Mouse (Mus musculus) spleen, adult 18-20 months (tissue): ENCODE results near the gene Maea.
"Not testable (repeated sequence)": the region's sequence is repeated elsewhere in the genome, so short reads cannot be mapped to it uniquely, and the experiment has no call there.

Experiments
- DNase-seq, 2 experiments: peaks; one replicate each; pipeline ENCODE4 v3.0.0; 2022; ENCODE audit warnings: mixed read lengths in 2 of 2

Maea gene

DNA sequence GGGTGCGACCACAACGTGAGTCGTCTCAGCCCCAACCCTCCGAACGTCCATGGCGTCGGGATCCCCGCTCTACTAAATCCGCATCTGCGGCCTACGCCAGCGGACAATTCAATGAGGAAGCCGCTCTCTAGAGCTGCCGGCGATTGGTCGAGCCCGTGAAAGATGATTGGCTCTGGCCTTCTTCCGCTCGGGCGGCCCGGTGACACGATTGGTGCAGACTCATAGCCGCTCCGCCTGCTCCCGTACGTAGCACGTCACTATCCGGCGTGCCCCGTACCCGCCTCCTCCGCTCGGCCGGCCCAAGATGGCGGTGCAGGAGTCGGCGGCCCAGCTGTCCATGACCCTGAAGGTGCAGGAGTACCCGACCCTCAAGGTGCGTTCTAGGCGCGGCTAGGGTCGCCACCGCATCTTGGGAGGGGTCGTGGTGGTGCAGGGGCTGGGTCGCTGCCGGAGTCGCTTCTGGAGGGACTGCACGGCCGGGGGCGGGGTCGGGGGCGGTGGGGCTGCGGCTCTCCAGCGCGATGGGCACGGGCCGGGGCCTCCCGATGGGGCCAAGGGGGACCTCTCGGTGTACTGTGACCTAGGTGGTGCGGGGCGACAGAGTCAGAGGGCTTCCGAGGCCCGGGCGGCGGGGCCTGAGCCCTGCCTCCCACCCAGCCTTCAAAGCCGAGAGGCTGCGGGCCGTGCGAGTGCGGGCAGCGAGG lies at the start of gene Maea:
Gene Maea (plus strand): TSS at position 237 of the 704 bp plus-strand sequence.
- peak; percentile 87 to 92 for DNase-seq

DNA sequence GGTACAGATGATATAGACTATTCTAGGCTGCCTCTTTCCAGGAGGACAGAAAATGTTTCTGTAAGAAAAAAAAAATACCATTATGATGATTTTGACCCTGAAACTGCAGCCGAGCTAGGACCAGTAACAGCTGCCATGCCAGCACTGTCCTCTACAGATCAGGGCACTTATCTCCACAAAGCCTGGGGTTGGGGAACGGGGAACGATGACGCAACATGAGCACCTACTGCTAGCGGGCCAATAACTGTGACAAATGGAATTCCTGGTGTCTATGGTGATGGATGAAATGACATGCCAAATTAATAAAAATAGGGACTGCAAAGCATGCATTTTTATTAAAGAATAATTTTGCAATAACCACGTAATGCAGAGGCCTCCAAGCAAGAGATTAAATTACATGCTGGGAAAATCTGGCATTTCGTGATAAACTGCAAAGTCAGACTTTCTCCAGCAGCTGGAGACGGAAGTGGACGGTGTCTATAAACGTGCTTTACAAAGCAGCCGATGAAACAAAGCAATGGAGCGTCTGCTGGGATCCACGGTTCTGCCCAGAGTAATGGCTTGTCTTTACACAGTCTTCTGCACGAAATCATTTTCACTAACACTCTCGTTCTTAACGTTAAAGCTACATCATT lies 41.4 kb upstream of the Maea start:
- no peak for DNase-seq

DNA sequence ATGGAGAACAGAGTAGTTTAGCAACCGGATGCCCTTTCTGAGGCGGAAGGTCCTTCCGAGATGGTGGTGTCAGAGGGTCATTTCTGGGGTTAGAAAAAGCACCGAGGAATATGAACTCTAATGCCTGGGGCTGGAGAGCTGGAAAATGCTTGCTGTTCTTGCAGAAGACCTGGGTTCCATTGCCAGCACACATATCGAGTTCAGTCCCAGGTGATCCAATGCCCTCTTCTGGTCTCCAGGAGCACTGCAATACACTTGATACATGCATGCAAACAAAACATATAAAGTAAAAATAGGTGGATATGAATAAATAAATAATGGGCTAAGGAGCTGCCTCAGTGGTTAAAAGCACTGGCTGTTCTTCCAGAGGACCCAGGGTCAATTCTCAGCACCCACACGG lies 38.1 kb upstream of the Maea start:
- peak in 1 of 2 experiments; percentile 30 for DNase-seq

DNA sequence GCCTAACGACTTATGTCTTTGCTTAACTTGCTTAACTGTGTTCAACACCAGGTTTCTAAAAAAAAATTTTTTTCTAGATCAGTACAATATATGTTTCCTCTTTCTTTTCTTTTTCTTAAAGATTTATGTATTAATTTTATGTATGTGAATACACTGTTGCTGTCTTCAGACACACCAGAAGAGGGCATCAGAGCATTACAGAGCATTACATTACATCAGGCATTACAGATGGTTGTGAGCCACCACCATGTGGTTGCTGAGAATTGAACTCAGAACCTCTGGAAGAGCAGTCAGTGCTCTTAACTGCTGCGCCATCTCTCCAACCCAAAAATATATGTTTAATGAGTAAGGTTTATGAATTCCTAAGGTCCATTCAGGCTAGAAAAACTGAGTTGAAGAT lies 33.5 kb upstream of the Maea start:
- DNase-seq = no peak

DNA sequence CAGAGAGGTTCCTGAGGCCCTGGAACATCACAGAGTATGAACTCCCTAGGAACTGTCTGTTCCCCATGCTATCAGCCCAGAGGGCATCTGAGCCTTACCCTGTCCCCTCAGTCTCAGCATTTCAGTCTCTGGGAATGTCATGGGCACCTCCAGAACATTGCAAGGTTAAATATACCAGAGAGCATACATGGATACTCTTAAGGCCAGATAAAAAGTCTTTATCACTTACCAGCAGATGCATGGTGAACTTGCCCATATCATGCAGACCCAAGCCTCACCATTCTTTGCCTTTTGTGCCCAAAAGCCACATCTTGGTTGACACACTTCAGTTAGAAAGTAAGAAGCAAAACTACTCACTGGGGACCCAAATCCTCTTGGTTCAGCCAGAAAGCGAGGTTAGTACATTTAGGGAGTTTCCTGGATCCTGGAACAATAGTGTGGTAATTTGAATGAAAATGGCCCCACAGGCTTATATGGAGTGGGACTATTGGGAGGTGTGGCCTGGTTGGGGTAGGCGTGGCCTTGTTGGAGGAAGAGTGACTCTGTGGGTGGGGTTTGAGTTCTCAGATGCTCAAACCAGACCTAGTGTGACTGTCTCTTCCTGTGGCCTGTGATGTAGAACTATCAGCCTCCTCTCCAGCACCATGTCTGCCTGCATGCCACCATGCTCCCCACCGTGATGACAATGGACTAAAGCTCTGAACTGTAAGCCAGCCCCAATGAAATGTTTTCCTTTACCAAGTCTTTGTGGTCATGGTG lies 24.4 kb upstream of the Maea start:
- DNase-seq = no peak

DNA sequence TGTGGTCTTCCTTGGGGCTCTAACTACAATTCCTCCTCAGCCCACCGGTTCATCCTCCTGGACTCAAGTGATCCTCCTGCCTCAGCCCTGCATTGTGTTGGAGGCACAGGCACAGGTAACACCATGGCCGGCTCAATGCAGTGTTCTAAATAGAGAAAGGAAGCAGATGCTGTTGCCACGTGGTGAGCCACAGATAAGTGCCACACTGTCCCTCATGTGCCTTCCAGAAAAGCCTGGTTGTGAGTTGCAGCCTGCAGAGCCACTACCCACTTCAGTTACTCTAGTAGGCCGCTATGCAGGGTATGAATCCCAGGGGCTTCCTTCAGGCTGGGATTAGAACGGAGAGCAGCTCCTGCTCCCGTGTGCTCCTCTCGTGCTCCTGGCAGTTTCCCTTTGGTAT lies 23.1 kb upstream of the Maea start:
- no peak for DNase-seq

DNA sequence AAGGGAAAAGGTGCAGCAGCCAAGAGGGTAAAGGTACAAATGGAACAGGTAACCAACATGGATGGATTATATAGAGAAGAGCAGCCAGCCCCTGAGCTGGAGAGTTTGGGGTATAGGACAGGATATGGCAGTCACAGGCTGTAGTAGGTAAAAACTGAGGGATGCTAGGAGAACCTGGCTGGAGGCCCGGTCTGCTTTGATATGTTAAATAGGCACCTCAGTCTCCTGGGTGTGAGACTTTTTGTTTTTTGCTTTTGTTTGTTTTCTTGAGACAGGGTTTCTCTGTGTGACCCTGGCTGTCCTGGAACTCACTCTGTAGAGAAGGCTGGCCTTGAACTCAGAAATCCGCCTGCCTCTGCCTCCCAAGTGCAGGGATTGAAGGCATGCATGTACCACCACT lies 10.8 kb upstream of the Maea start:
- no peak for DNase-seq

DNA sequence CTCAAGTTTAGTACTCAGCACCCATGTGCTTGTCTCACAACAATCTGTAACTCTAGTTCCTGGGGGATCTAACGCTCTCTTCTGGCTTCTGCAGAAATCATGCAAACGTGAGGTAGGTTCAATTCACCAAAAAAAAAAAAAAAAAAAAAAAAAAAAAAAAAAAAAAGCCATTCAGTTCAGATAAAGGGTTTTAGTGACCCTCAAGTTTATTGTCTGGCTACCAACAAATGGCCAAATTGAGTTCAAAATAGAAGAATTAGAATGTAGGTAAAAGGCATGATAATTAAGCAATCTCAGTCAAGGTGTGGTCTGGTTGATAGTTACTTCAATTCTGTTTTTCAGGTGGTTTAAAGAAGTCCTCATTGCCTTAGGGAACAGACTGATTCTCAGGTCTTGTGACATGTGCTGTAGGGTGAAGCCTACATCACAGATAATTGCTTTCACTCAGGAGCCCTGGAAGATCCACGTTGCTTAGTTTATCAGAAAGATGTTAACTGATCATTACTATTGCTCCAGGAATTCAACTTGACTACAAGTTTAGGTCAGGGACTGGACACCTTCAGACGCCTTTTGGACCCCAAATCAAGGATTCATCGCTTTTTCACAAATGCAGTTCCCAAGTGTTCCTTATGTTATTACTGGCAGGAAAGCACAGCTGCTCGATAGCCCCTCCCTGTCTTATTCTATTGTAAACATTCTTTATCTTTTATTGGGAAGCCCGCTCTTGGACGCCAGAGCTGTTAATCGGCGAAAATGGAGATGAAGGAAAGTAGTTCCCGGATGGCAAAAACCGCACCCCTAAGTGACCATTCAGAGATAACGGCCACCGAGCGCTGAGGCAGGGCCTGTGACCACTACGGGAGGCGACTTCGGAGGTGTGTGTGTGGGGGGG lies 682 bp upstream of the Maea start:
- no peak for DNase-seq

DNA sequence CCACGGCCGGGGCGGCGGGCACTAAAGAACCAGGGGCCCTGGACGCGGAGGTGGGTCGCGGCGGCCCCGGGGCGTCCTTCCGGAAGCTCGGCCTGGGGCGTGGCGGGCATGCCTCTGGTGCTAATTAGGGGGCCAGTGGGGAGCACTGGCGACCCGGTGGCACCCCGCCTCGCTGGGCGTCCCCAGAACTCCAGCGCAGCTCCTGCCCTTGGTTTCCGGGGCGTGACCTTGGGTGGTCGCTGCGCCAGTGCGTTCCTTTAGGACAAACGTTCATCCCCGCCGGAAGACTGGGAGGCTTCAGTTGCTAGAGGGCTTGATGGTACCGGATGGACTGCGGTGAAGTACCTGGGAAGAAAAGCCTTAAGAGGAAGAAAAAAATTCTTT lies 660 bp downstream of the Maea start:
- DNase-seq = peak in 1 of 2 experiments; percentile 31

DNA sequence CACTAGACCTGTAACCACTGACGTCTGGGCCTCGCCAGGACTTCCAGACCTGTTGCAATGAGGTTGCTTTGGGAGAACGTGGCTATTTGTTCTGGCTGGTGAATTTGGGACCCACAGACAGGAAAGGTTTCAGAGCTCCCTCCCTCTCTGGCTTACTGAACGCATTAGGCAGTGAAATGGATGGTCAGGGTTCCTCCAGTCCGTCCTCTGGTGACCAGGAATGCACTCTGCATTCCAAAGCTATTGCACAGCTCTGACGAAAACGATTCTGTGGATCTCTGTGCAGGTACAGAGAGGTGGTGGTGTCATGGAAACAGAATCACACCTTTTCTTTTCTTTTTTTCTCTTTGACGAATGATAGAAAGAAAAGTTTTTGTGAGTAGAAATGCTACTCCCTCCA lies 1.9 kb downstream of the Maea start:
- no peak for DNase-seq

DNA sequence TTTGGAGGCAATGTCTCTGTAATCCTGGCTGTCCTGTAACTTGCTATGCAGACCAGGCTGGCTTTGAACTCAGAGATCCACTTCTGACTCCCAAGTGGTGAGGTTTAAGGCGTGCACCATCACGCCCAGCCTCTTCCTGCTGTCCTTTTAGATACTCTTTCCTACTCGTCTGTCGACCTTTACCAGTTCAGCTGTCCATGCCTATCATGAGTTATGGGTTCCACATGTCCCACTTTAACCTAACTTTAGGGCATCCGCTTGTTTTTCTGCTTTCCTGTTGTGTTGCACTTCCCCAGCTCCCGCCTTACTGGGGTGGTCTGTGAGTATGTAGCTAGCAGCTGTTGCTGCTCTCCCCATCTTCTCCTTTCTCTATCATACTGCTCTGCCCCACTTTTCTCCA lies 5.9 kb downstream of the Maea start:
- no peak for DNase-seq

DNA sequence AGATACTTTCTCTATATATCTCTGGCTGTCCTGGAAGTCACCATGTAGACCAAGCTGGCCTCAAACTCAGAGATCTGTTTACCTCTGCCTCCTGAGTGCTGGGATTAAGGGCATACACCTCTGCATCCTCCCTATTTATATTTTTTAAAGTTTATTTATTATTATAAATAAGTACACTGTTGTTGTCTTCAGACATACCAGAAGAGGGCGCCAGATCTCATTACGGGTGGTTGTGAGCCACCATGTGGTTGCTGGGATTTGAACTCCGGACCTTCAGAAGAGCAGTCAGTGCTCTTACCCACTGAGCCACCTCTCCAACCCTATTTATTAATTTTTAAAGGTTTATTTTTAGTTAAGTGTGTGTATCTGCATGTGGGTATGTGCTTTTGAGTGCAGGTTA lies 6.9 kb downstream of the Maea start:
- not testable (repeated sequence) for DNase-seq

DNA sequence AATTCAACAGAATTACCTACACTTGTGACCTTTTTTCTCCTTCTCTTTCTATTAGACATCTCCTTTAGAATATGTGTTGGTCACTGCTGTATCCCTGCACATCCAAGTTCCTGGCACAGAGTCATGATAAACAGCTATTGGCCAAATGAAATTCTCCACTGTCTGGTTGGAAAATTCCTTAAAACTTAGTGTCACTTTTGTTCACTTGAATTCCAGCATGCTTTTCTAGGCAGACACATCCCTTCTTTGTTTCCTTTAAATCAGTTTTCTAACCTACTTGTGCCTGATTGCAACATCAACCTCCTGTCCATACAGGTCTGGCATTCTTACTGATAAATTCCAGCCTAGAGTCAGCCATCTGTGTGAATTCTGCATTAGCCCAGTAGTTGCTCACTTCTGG lies 7.5 kb downstream of the Maea start:
- no peak for DNase-seq

DNA sequence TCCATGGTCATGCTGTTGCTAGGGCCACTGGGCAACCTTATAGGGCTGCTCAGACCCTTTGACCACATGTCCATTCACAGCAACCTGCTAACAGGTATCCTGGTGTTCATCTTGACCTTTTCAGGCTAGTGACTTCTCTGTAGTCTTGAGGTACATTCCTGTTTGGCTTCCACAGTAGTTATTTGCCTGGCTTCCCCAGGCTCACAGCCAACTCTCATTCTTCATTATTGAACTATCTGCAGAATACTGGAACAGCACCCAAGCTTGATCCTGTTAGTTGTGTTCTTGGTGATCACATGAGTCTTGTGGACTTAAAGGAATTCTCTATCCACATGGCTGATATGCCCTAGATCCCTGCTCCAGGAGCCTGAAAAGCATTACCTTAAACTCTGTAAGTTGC lies 8.3 kb downstream of the Maea start:
- DNase-seq = no peak

DNA sequence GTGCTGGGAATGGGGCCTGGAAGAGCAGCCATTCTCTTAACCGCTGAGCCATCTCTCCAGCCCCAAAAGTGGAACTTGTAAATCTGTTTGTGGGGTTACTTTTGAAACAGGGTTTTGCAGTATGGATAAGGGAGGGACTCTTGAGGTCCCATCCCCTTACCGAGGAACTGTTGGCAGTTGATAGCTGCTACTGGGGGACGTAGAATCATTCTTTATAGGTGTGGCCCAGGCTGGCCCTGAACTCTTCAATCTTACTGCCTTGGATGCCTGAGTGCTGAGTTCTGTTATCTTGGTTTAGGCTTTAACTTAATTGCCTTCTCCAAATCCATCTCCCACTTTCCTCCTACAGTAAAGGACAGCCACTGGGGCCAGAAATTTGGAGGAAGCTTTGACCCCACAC lies 8.8 kb downstream of the Maea start:
- no peak for DNase-seq

DNA sequence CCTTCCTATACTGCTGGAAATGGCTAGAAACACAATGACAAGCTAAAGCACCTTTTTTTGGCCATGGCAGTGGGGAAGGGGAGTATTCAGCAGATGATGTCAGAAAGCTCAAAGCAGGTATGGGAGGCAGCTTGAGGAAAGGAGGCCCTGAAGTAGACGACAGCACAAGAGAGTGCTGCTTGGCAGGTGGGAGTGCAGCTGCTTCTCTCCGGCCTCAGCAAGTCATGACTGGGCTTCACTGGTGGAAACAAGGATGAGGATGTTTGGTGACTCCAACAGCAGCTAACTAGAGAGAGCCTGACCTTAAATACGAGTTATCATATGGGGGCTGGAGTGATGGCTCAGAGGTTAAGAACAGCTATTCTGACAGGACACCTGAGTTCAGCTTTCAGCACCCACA lies 12.3 kb downstream of the Maea start:
- no peak for DNase-seq

DNA sequence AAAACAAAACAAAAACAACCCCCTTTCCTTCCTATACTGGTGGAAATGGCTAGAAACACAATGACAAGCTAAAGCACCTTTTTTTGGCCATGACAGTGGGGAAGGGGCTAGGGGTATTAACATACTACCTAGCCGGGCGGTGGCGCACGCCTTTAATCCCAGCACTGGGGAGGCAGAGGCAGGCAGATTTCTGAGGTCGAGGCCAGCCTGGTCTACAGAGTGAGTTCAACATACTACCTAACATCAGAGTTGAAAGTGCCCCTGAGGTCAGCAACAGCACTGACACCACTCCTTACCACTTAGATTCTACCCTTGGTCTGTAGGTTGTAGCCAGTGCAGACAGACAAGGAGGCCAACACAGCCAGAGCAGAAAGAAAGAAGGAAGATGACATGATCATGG lies 13.9 kb downstream of the Maea start:
- DNase-seq = no peak

DNA sequence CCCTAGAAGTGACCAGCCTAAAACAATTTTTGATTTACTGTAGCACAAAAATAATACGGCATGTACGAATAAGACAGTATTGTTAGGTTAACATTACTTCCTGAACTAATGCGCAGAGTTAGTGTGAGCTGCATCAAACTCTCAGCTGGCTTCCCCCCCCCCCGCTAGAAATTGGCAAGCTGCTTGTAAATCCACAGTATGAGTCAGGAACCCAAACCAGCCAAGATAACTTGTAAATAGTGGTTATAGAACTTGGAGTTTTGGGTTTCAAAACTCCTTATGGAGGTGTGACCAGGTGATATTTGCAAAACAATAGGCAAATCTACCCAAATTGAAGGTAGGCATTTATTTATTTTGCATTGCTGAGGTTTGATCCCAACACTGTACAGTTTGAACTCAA lies 14.4 kb downstream of the Maea start:
- DNase-seq = no peak

DNA sequence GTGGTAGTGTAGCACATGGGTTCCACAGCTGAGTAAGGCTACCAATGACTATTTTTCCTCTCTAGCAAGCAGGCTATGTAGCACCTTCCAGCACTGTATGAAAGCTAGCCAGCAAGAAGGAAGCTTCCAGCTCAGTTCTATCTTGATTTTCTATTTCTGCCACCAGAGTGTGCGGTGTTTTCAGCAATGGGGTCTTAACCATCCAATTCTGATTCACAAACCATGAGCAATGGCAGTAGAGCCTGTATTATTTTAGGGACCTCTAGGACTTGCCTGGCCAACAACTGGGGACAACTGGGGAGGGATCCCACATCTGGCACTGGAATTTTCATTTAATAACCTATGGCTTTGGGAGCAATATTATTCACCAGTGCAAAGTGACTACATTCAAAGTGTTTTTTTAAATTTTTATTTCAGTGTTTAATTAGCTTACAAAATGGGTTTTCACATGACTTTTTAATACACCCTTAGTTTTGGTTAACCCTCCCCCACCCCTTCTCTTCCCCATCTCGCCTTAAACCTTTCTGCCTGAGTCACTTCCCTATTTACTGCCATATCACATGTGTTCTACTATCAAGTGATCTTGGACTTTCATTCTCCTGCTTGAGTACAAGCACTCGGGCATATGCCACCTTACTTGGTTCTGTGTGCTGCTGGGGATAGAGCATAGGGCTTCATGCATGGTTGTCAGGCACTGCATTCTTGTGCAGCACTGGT lies 16.4 kb downstream of the Maea start:
- peak in 1 of 2 experiments; percentile 17 for DNase-seq

DNA sequence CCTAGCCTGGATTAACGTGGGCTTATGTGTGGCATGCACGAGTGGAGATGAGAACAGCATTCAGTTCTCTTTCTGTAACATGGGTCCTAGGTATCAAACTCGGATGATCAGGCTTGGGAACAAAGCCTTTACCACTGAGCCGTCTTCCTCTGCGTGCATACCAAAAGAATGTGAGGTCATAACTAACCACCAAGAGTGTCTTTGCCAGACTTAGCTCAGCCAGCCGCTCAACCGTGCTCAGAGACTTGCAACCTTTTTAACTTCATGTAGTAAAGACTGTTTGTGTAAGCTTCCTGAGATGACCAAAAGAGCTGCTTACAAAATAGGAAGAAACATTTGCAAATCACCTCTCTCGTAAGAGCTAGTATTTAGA lies 16.9 kb downstream of the Maea start:
- DNase-seq = no peak

DNA sequence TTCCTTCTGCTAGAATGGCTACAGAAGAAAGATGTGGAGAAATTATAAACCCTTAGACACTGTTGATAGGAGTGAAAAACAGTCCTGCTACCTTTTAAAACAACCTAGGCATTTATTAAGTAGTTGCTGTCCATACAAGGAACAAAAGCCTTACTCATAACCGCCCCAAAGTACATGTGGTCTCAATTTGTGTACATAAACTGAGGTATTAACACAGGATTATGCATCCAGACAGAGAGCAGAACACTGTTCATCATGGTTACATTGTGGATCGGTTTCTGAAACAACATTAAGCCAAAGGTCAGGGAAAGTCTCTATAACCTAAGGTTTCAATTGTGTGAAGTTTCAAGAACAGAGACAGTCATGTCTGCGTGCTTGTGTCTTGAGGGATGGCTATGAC lies 17.7 kb downstream of the Maea start:
- DNase-seq = no peak

DNA sequence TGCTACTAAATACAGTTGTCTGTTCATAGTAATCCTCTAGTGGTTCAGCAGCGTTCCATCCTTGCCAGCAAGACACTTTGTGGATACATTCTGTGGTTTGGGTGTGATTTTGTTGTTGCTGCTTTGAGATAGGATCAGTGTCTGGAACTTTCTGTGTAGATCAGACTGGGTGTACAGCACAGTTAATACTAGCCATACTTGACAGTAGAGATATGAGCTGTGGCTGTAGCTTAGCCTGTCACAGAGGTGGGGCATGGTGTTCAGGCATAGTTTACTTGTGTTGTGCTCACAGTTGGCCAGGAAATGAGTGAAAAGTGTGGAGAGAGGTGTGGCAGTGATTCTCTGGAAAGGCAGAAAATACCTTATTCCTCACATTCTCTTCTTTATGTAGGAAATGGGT lies 22.2 kb downstream of the Maea start:
- DNase-seq = no peak

DNA sequence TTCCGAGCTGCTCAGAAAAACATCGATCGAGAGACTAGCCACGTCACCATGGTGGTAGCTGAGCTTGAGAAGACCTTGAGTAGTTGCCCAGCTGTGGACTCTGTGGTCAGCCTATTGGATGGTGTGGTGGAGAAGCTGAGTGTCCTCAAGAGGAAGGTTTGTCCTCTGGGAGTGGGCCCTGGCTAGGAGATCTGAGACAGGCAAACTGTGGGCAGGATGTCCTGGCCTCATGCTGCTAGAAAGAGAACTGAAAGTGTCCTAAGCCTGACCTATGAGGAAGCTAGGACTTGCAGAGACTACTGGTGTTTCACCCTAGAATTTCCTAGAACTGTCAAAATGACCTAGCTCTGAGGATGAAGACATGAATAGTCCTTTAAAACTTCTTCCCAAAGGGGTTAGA lies 23.2 kb downstream of the Maea start:
- DNase-seq = peak; percentile 14 to 37
